Comparison of ENCODE assay signal across 13 mouse cellular contexts in genomic region chr16:21835584-21835931, GRCm38 (mm10). TPM values are rescaled to one million over a fixed set of nuclear protein-coding genes. Genes with fewer than 3 reads are reported as not detected.
A peak's percentile ranks its signal among the peaks of the same experiment; 100 is the strongest.
DNase-seq lines count a peak whose midpoint lies in the region; ATAC-seq lines count a peak whose summit lies in the region.
"Had no signal": no experiment of that assay in that cellular context is flagged by ENCODE, and none has a peak within 500 bp of the region (broad histone marks: within the 10 kb centered on the region; RNA-seq: fewer than 3 reads in every experiment).

No protein-coding gene starts in this region.

- peak; percentile 34 for ATAC-seq in common myeloid progenitor, adult 5-6 weeks (replicated peaks; ENCODE audit: low read depth, poor library complexity, severe bottlenecking)
- ATAC-seq: hindbrain, embryonic 16.5 days had no signal

- peak; percentile 33 to 63 for DNase-seq in thymus, adult 18-20 months
- DNase-seq in thymus, postnatal 4 days, result no peak
- peak; percentile 82 for DNase-seq in naive thymus-derived CD4-positive, alpha-beta T cell, adult 2 months (ENCODE audit: low read depth)
- DNase-seq in cerebellum, adult 11-12 months, result no peak
- DNase-seq in frontal cortex, postnatal 14 days (ENCODE audit: low spot score in 2 of 2), result no peak
- DNase-seq in layer of hippocampus, adult 9-10 months (ENCODE audit: low spot score), result no peak
- DNase-seq: cerebellum, postnatal 36 days; heart, postnatal 36 days; kidney, adult 9 months; lung, embryonic 14.5 days; lung, postnatal 4 days had no signal

RNA-seq across cellular contexts. Expression of gene Map3k13, which starts 41.4 kb away (rescaled TPM):
- total RNA-seq in common myeloid progenitor, adult 5-6 weeks (2017), result 0.05 and 0.69 TPM in 2 replicates

RNA-seq across cellular contexts. Expression of gene Ehhadh, which starts 48.0 kb away (rescaled TPM):
- total RNA-seq in common myeloid progenitor, adult 5-6 weeks (2017), result 3.3 and 5.2 TPM in 2 replicates

Comparison
In these comparisons a context has a peak if more than half of its experiments do, and no peak if none do; other contexts are left out.
1. DNase-seq: peak in thymus, adult 18-20 months (2 of 2) and naive thymus-derived CD4-positive, alpha-beta T cell, adult 2 months (single experiment); none in thymus, postnatal 4 days (single experiment), cerebellum, adult 11-12 months (single experiment), frontal cortex, postnatal 14 days (0 of 2) and layer of hippocampus, adult 9-10 months (single experiment).